Mouse (Mus musculus) heart, adult 2 months (tissue): ENCODE results near the gene Acot1. TPM values are rescaled to one million over a fixed set of nuclear protein-coding genes. Genes with fewer than 3 reads are reported as not detected.
"Not testable (repeated sequence)": the region's sequence is repeated elsewhere in the genome, so short reads cannot be mapped to it uniquely, and the experiment has no call there.

Experiments used
- DNase-seq, 2 experiments: peaks; one replicate each; pipeline ENCODE4 v3.0.0; 2021
- H3K27ac ChIP-seq: fragments of 200-600 bp; 2 replicates; pipeline ENCODE4 v1.8.1; 2022
- H3K27me3 ChIP-seq: fragments of 200-500 bp; 2 replicates; pipeline ENCODE4 v1.6.1; 2012; ENCODE audit warnings: mild to moderate bottlenecking, low read length, inconsistent platforms, mixed read lengths; ENCODE audit not compliant: control insufficient read depth, insufficient read depth
- H3K36me3 ChIP-seq: fragments of 200-500 bp; 2 replicates; pipeline ENCODE4 v1.6.1; 2012; ENCODE audit warnings: low read length, inconsistent platforms; ENCODE audit not compliant: control insufficient read depth, insufficient read depth
- H3K4me1 ChIP-seq: fragments of 200-500 bp; 2 replicates; pipeline ENCODE4 v1.6.1; 2011; ENCODE audit warnings: low read length; ENCODE audit not compliant: control insufficient read depth, insufficient read depth
- H3K4me3 ChIP-seq: fragments of 200-600 bp; 2 replicates; pipeline ENCODE4 v1.8.1; 2022
- H3K79me2 ChIP-seq: fragments of 200-500 bp; replicated peaks from 2 replicates; pipeline ENCODE4 v1.6.1; 2012; ENCODE audit warnings: mild to moderate bottlenecking, inconsistent platforms, low read length, moderate library complexity, mixed read lengths; ENCODE audit not compliant: control insufficient read depth, insufficient read depth
- H3K9ac ChIP-seq: fragments of 200-500 bp; 2 replicates; pipeline ENCODE4 v1.6.1; 2012; ENCODE audit warnings: low read depth, mild to moderate bottlenecking, control low read depth, inconsistent platforms, low read length, mixed read lengths
- CTCF ChIP-seq: fragments of 200-600 bp; IDR thresholded peaks from 2 replicates; pipeline ENCODE4 v1.8.1; 2022; ENCODE audit warnings: antibody characterized with exemption, mild to moderate bottlenecking, moderate library complexity
- EP300 ChIP-seq: fragments of 200-500 bp; IDR thresholded peaks from 2 replicates; pipeline ENCODE4 v1.6.1; 2011; ENCODE audit warnings: low read depth, low read length, control low read depth; ENCODE audit not compliant: insufficient read depth
- POLR2A ChIP-seq: fragments of 200-500 bp; IDR thresholded peaks from 2 replicates; pipeline ENCODE4 v1.6.1; 2011; ENCODE audit warnings: mild to moderate bottlenecking, low read depth, low read length, control low read depth; ENCODE audit not compliant: insufficient read depth
- WGBS: fragments of 180-500 bp; shearing (Covaris S2); methylation state at CpG from one replicate; pipeline ENCODE4 v1.1.7; 2018; 5-methylcytosine and 5-hydroxymethylcytosine counted together
- intact Hi-C: fragments of 180-260 bp; cut with DNase I; formaldehyde crosslinking; loops from one replicate; pipeline ENCODE4 v1.15.1; 2025
- polyA plus RNA-seq: library from polyadenylated mRNA; depleted of rRNA; stranded (reverse); fragments of >200 nt; gene quantifications from 2 replicates; pipeline ENCODE4 v1.2.3, GENCODE M21; 2012
- total RNA-seq, 2 experiments: library from RNA; stranded (reverse); gene quantifications; 2 replicates each; pipeline ENCODE4 v1.2.3; 2021

Acot1 gene
- total and polyA plus RNA-seq, 3 experiments, result 8.1 to 54.4 (median 53.0) TPM

DNA sequence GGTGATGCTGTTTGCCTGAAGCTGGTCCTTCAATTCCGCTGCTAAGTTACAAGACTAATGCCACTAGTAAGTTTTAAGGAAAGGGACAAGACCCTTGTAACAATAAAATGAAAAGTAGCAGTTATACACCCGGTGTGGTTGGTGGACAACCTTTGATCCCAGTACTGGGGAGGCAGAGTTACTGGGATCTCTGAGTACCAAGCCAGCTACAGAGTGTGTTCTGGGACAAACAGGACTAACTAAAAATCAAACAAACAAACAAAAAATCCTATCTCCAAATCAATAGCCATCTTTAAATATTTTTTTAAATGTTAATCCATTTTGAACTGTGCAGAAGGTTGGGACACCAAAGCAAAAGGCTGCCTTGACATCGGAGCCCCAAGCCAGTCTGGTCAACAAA lies 911 bp downstream of the Acot1 start:
- Histone ChIP-seq H3K79me2 (no peaks in the 10 kb centered on the region), H3K27me3 (no peaks in the 10 kb centered on the region), H3K36me3 (no peaks in the 10 kb centered on the region), H3K27ac (no peak overlapping the region), H3K9ac (no peak overlapping the region), H3K4me3 (peak overlapping the region; percentile 56), H3K4me1 (peaks cover 2% of the 10 kb centered on the region)
- intact Hi-C loops, result no loop called here
- no peak for DNase-seq
- TF ChIP-seq CTCF (no peak), POLR2A (no peak), EP300 (no peak)
- WGBS, result 89% methylated on average over 3 of the region's 3 CpGs

GRCm38 (mm10) chr12:84011251-84012040 lies 2.2 kb downstream of the Acot1 start:
- peak; percentile 55 to 72 for DNase-seq
- H3K36me3 ChIP-seq, result no peaks in the 10 kb centered on the region
- no peaks in the 10 kb centered on the region for H3K27me3 ChIP-seq
- H3K27ac ChIP-seq, result no peak overlapping the region
- H3K9ac ChIP-seq, result no peak overlapping the region
- WGBS, result 45% methylated on average over 12 of the region's 12 CpGs
- intact Hi-C loops, result no loop called here
- H3K4me3 ChIP-seq, result no peak overlapping the region
- H3K79me2 ChIP-seq, result no peaks in the 10 kb centered on the region
- TF ChIP-seq EP300 (no peak), CTCF (no peak), POLR2A (no peak)
- peaks cover 2% of the 10 kb centered on the region for H3K4me1 ChIP-seq

- H3K4me1 ChIP-seq, result peaks cover 2% of the 10 kb centered on the region
- no peaks in the 10 kb centered on the region for H3K36me3 ChIP-seq
- intact Hi-C loops, result no loop called here
- H3K9ac ChIP-seq, result no peak overlapping the region
- WGBS, result 72% methylated on average over 6 of the region's 6 CpGs
- H3K27ac ChIP-seq, result no peak overlapping the region
- no peaks in the 10 kb centered on the region for H3K79me2 ChIP-seq
- DNase-seq, result no peak
- H3K27me3 ChIP-seq, result no peaks in the 10 kb centered on the region
- no peak overlapping the region for H3K4me3 ChIP-seq
- TF ChIP-seq EP300 (no peak), CTCF (0 out of 2 replicates have a peak, but pooled peaks have one; percentile 15)
These were observed 3.8 kb downstream of the Acot1 start for GRCm38 (mm10) chr12:84013130-84013529.

DNA sequence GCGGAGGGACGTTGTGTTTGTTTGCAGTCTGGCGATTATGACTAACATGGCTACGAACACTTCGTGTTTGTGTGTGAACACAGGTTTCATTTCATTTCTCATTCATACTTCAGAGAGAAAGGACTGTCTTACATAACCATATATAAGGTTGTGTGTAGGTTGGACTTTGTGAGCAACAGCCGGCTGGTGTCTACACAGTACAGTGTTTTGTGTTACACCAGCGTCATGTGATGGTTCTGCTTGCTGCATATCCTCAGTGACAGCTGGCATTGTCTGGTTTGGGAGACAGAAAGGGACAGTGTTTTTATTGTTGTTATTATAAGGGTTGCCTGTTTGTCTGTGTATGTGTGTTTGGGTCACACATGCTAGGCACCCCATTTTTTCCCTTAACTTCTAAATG lies 4.4 kb downstream of the Acot1 start:
- H3K27ac ChIP-seq, result no peak overlapping the region
- H3K79me2 ChIP-seq, result no peaks in the 10 kb centered on the region
- H3K9ac ChIP-seq, result no peak overlapping the region
- no peak for TF ChIP-seq EP300
- TF ChIP-seq POLR2A, result no peak
- TF ChIP-seq CTCF, result no peak
- peaks cover 2% of the 10 kb centered on the region for H3K4me1 ChIP-seq
- 92% methylated on average over 7 of the region's 7 CpGs for WGBS
- no peak for DNase-seq
- intact Hi-C loops, result no loop called here
- no peaks in the 10 kb centered on the region for H3K27me3 ChIP-seq
- no peaks in the 10 kb centered on the region for H3K36me3 ChIP-seq
- no peak overlapping the region for H3K4me3 ChIP-seq

GRCm38 (mm10) chr12:84020528-84020927 lies 11.2 kb downstream of the Acot1 start:
- H3K9ac ChIP-seq, H3K36me3 ChIP-seq, H3K79me2 ChIP-seq, H3K4me1 ChIP-seq, H3K27ac ChIP-seq, intact Hi-C loops, H3K27me3 ChIP-seq, H3K4me3 ChIP-seq: not testable (repeated sequence)
- 5% methylated on average over 7 of the region's 7 CpGs for WGBS
- peak; percentile 53 to 82 for DNase-seq
- TF ChIP-seq EP300, result peak; percentile 77; the same call in 1 of the 2 replicates

DNA sequence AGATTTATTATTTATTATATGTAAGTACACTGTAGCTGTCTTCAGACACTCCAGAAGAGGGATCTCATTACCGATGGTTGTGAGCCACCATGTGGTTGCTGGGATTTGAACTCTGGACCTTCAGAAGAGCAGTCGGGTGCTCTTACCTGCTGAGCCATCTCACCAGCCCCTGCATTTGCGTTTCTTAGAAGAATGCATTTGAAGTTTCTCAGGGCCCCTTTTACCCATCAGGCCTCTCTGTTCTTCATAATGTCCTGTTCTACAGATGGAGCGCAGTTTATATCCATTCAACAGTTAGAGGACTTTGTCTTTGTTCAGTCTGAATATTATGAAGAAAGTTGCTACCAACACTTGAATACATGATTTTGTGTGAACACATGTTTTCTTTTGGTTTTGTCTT lies 13.0 kb downstream of the Acot1 start:
- H3K27me3 ChIP-seq, H3K79me2 ChIP-seq, H3K9ac ChIP-seq, intact Hi-C loops, H3K27ac ChIP-seq, H3K4me3 ChIP-seq, H3K4me1 ChIP-seq, H3K36me3 ChIP-seq, DNase-seq: not testable (repeated sequence)
- WGBS, result 97% methylated on average over 4 of the region's 4 CpGs
